In genomic region chr9:10412075-10412474, GRCm38 (mm10) we compare ENCODE assay signal across 26 mouse cellular contexts.
"Had no signal": no experiment of that assay in that cellular context is flagged by ENCODE, and none has a peak within 500 bp of the region (broad histone marks: within the 10 kb centered on the region; RNA-seq: fewer than 3 reads in every experiment).

No protein-coding gene starts in this region.

- H3K9ac ChIP-seq: embryonic facial prominence, embryonic 12.5 days; embryonic facial prominence, embryonic 13.5 days; embryonic facial prominence, embryonic 15.5 days; forebrain, embryonic 12.5 days; forebrain, embryonic 13.5 days; forebrain, embryonic 15.5 days; forebrain, postnatal 0 days had no signal

- H3K27me3 ChIP-seq: embryonic facial prominence, embryonic 12.5 days; embryonic facial prominence, embryonic 13.5 days; embryonic facial prominence, embryonic 15.5 days; forebrain, embryonic 12.5 days; forebrain, embryonic 13.5 days; forebrain, embryonic 15.5 days had no signal

- DNase-seq: cerebellum, adult 9-11 months; cerebellum, postnatal 10 days; cerebellum, postnatal 14 days; cerebellum, postnatal 25 days; cerebellum, postnatal 36 days; embryo, embryonic 11 days; forebrain, postnatal 0 days; gastrocnemius, adult 2 months; gastrocnemius, postnatal 10 days; gastrocnemius, postnatal 14 days; gastrocnemius, postnatal 25 days; gastrocnemius, postnatal 36 days; heart, adult 11 months; heart, adult 18-20 months; heart, adult 2 months had no signal

- H3K9me3 ChIP-seq: embryonic facial prominence, embryonic 10.5 days; embryonic facial prominence, embryonic 12.5 days; embryonic facial prominence, embryonic 13.5 days; embryonic facial prominence, embryonic 15.5 days; forebrain, embryonic 10.5 days; forebrain, embryonic 12.5 days; forebrain, embryonic 13.5 days; forebrain, embryonic 15.5 days had no signal

- H3K27ac ChIP-seq: embryonic facial prominence, embryonic 10.5 days; embryonic facial prominence, embryonic 12.5 days; embryonic facial prominence, embryonic 13.5 days; embryonic facial prominence, embryonic 15.5 days; forebrain, embryonic 10.5 days; forebrain, embryonic 12.5 days; forebrain, embryonic 13.5 days; forebrain, embryonic 15.5 days; gastrocnemius, adult 2 months; heart, adult 2 months had no signal

- H3K4me1 ChIP-seq: embryonic facial prominence, embryonic 10.5 days; embryonic facial prominence, embryonic 12.5 days; embryonic facial prominence, embryonic 13.5 days; embryonic facial prominence, embryonic 15.5 days; forebrain, embryonic 10.5 days; forebrain, embryonic 12.5 days; forebrain, embryonic 13.5 days; forebrain, embryonic 15.5 days had no signal

- H3K4me2 ChIP-seq: embryonic facial prominence, embryonic 12.5 days; embryonic facial prominence, embryonic 13.5 days; embryonic facial prominence, embryonic 15.5 days; forebrain, embryonic 12.5 days; forebrain, embryonic 13.5 days; forebrain, embryonic 15.5 days had no signal

- H3K36me3 ChIP-seq: embryonic facial prominence, embryonic 10.5 days; embryonic facial prominence, embryonic 12.5 days; embryonic facial prominence, embryonic 13.5 days; embryonic facial prominence, embryonic 15.5 days; forebrain, embryonic 10.5 days; forebrain, embryonic 12.5 days; forebrain, embryonic 15.5 days had no signal

- H3K4me3 ChIP-seq: embryonic facial prominence, embryonic 10.5 days; embryonic facial prominence, embryonic 12.5 days; embryonic facial prominence, embryonic 13.5 days; embryonic facial prominence, embryonic 15.5 days; erythroblast, embryonic 14.5 days; forebrain, embryonic 10.5 days; forebrain, embryonic 12.5 days; forebrain, embryonic 13.5 days; forebrain, embryonic 15.5 days; gastrocnemius, adult 2 months; heart, adult 2 months had no signal

- ATAC-seq: forebrain, embryonic 13.5 days; forebrain, embryonic 14.5 days; forebrain, embryonic 15.5 days; forebrain, embryonic 16.5 days; forebrain, postnatal 0 days had no signal
